Mouse (Mus musculus): ENCODE measurements around the gene 9530003J23Rik. TPM values are rescaled to one million over a fixed set of nuclear protein-coding genes. Genes with fewer than 3 reads are reported as not detected.
A peak's percentile ranks its signal among the peaks of the same experiment; 100 is the strongest.
"Not testable (repeated sequence)": the region's sequence is repeated elsewhere in the genome, so short reads cannot be mapped to it uniquely, and the experiment has no call there.

9530003J23Rik gene
- not detected in 2 replicates for polyA plus RNA-seq (2015; fragmentation: Nextera tagmentation; extraction: Ambion mirVana)

GRCm38 (mm10) chr10:117238603-117239002, at the start of gene 9530003J23Rik:
Gene 9530003J23Rik (minus strand): TSS chr10:117238703.
- 83% methylated on average over 12 of the region's 12 CpGs for WGBS
- Histone ChIP-seq H3K36me3 (ENCODE audit: control insufficient read depth, insufficient read depth, low read length) (no peaks in the 10 kb centered on the region), H3K27me3 (replicated peaks; ENCODE audit: control insufficient read depth, insufficient read depth, low read length) (no peaks in the 10 kb centered on the region), H3K4me2 (ENCODE audit: low read depth, low read length) (no peak within 1 kb of the TSS), H3K4me1 (ENCODE audit: control insufficient read depth, insufficient read depth, low read length) (no peaks in the 10 kb centered on the region), H3K27ac (ENCODE audit: low read length) (no peak within 1 kb of the TSS), H3K9ac (ENCODE audit: low read depth, low read length) (no peak within 1 kb of the TSS), H3K4me3 (ENCODE audit: low read length) (no peak within 1 kb of the TSS), H3K9me3 (ENCODE audit: control insufficient read depth, low read length) (no peaks in the 10 kb centered on the region)
- no peak for ATAC-seq

GRCm38 (mm10) chr10:117287226-117287850, 48.8 kb upstream of the 9530003J23Rik start:
- no peaks in the 10 kb centered on the region for H3K27me3 ChIP-seq (replicated peaks; ENCODE audit: control insufficient read depth, insufficient read depth, low read length)
- H3K36me3 ChIP-seq (ENCODE audit: control insufficient read depth, insufficient read depth, low read length) = no peaks in the 10 kb centered on the region
- ATAC-seq = no peak
- H3K9me3 ChIP-seq (ENCODE audit: control insufficient read depth, low read length) = no peaks in the 10 kb centered on the region
- no peak overlapping the region for H3K4me2 ChIP-seq (ENCODE audit: low read depth, low read length)
- H3K27ac ChIP-seq (ENCODE audit: low read length) = no peak overlapping the region
- WGBS = 73% methylated on average over 3 of the region's 3 CpGs
- no peak overlapping the region for H3K9ac ChIP-seq (ENCODE audit: low read depth, low read length)
- H3K4me1 ChIP-seq (ENCODE audit: control insufficient read depth, insufficient read depth, low read length) = no peaks in the 10 kb centered on the region
- no peak overlapping the region for H3K4me3 ChIP-seq (ENCODE audit: low read length)

DNA sequence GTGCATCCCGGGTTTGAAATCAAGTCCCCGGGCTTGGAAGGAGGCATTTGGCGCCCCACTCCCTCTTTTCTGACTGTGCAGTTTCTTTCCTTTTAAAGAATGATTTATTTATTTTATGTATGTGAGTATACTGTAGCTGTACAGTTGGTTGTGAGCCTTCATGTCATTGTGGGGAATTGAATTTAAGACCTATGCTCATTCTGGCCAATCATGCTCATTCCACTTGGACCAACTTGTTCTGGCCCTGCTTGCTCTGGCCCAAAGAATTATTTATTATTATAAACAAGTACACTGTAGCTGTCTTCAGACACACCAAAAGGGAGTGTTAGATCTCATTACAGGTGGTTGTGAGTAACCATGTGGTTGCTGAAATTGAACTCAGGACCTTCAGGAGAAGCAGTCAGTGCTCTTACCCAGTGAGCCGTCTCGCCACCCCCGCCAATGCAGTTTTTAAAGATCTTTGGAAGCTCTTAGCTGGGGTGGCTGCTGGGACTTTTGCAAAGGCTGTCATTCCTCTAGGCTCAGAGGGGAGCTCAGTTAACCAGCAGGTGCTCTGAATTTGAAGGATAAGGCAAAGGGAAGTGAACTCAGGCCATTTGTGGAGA, 48.0 kb upstream of the 9530003J23Rik start:
- Histone ChIP-seq H3K9me3 (ENCODE audit: control insufficient read depth, low read length) (no peaks in the 10 kb centered on the region), H3K9ac (ENCODE audit: low read depth, low read length) (no peak overlapping the region), H3K27ac (ENCODE audit: low read length) (no peak overlapping the region), H3K4me2 (ENCODE audit: low read depth, low read length) (no peak overlapping the region), H3K27me3 (replicated peaks; ENCODE audit: control insufficient read depth, insufficient read depth, low read length) (no peaks in the 10 kb centered on the region), H3K4me1 (ENCODE audit: control insufficient read depth, insufficient read depth, low read length) (no peaks in the 10 kb centered on the region), H3K4me3 (ENCODE audit: low read length) (no peak overlapping the region), H3K36me3 (ENCODE audit: control insufficient read depth, insufficient read depth, low read length) (no peaks in the 10 kb centered on the region)
- WGBS = 90% methylated on average over 6 of the region's 6 CpGs
- no peak for ATAC-seq

DNA sequence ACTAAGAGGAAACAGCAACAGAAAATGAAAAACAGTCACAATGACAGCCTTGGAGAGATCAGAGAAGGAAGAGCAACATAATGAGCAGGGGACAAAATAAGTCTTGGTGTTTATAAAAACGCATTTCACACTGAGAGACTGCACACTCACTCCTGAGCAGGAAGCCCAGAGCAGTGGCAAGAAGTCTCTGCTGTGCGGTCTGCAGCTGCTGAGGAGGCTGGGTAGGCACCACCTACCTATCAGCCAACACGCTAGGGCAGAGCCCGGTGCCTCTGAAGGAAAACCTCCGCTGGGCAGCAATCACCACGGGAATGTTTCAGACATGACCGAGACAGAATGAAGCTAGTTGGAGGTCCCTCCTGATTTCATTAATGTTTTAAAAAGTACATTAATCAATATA, 47.1 kb upstream of the 9530003J23Rik start:
- H3K36me3 ChIP-seq (ENCODE audit: control insufficient read depth, insufficient read depth, low read length); H3K4me1 ChIP-seq (ENCODE audit: control insufficient read depth, insufficient read depth, low read length); H3K4me3 ChIP-seq (ENCODE audit: low read length); ATAC-seq; H3K4me2 ChIP-seq (ENCODE audit: low read depth, low read length); H3K9ac ChIP-seq (ENCODE audit: low read depth, low read length); H3K27me3 ChIP-seq (replicated peaks; ENCODE audit: control insufficient read depth, insufficient read depth, low read length); H3K9me3 ChIP-seq (ENCODE audit: control insufficient read depth, low read length); H3K27ac ChIP-seq (ENCODE audit: low read length): not testable (repeated sequence)
- 80% methylated on average over 3 of the region's 7 CpGs for WGBS

DNA sequence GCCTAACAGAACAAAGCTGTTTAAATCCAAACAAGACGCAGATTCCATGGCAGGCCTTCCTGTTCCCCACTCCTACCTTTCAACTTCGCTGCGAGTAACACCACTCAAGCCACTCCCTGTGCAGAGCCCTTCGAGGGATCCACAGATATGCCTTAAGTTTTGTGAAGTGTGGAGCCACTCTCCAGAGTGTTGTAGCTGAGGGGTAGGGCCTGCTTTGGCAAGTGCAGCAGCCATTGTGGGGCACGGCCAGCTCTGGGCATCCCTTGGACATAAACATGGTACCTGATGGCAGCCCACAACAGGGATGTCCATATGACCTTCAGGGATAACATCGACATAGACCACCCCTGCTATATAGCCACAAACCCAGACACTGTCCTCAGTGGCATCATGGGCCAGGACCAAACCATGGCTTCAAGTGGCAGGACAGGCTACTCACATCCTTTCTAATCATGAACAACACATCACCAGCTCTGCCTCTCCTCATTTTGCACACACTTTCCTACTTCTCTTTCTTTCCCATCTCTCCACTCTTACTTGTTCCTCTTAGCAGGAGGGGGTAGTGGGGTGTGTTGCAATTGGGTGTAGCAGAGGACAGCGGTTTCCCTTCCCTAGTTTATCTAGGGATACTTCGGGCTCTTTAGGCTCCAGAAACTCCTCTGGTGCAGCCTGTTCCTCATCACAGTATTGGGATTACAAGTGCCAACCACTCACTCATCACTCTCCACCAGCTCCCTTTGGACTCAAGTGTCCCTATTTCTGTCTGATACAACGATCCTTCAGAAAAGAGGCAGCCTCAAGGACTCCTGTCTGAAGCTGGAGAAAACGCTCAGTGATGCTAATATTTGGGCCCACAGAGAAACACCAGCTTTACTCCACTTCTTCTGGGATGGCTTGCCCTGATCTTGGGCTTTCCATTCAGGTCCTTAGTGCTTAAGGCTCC, 46.3 kb upstream of the 9530003J23Rik start:
- H3K4me3 ChIP-seq (ENCODE audit: low read length) = no peak overlapping the region
- no peaks in the 10 kb centered on the region for H3K4me1 ChIP-seq (ENCODE audit: control insufficient read depth, insufficient read depth, low read length)
- H3K9me3 ChIP-seq (ENCODE audit: control insufficient read depth, low read length) = no peaks in the 10 kb centered on the region
- H3K27ac ChIP-seq (ENCODE audit: low read length) = no peak overlapping the region
- H3K9ac ChIP-seq (ENCODE audit: low read depth, low read length) = no peak overlapping the region
- H3K4me2 ChIP-seq (ENCODE audit: low read depth, low read length) = no peak overlapping the region
- no peaks in the 10 kb centered on the region for H3K27me3 ChIP-seq (replicated peaks; ENCODE audit: control insufficient read depth, insufficient read depth, low read length)
- 82% methylated on average over 10 of the region's 10 CpGs for WGBS
- ATAC-seq = no peak
- no peaks in the 10 kb centered on the region for H3K36me3 ChIP-seq (ENCODE audit: control insufficient read depth, insufficient read depth, low read length)

DNA sequence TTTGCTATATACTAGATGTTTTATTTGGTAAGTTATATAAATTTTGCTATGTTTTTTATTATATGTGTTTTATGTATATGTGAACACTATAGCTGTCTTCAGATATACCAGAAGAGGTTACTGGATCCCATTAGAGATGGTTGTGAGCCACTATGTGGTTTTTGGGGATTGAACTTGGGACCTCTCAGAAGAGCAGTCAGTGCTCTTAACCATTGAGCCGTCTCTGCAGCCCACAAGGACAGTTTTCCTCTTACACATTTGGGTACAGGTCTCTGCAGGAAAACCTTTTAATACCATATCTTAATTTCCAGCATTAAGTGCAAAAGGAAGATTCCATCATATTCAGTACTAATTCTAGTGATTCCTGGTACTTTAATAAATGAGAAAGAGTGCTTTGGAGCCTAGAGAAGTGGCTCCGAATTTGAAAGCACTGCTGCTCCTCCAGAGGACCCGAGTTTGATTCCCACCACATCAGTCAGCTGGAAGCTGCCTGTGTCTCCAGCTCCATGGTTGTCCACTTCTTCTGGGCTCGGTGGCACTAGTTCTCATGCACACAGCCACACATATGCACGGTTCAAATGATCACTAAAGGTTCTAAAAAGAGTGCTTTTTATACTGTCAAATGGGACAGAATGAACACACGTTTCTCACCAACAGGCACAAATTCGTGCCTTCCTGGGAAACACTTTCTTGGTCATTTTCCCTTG, 45.5 kb upstream of the 9530003J23Rik start:
- no peak overlapping the region for H3K4me2 ChIP-seq (ENCODE audit: low read depth, low read length)
- H3K9me3 ChIP-seq (ENCODE audit: control insufficient read depth, low read length) = no peaks in the 10 kb centered on the region
- 84% methylated on average over 7 of the region's 7 CpGs for WGBS

GRCm38 (mm10) chr10:117283196-117283595, 44.7 kb upstream of the 9530003J23Rik start:
- H3K4me3 ChIP-seq (ENCODE audit: low read length); H3K9me3 ChIP-seq (ENCODE audit: control insufficient read depth, low read length); H3K27ac ChIP-seq (ENCODE audit: low read length); H3K36me3 ChIP-seq (ENCODE audit: control insufficient read depth, insufficient read depth, low read length); H3K4me1 ChIP-seq (ENCODE audit: control insufficient read depth, insufficient read depth, low read length); ATAC-seq; H3K4me2 ChIP-seq (ENCODE audit: low read depth, low read length); H3K9ac ChIP-seq (ENCODE audit: low read depth, low read length); H3K27me3 ChIP-seq (replicated peaks; ENCODE audit: control insufficient read depth, insufficient read depth, low read length): not testable (repeated sequence)
- WGBS = 91% methylated on average over 4 of the region's 4 CpGs

More for the DNA sequence above, 45.5 kb upstream of the 9530003J23Rik start:
- Histone ChIP-seq H3K27me3 (replicated peaks; ENCODE audit: control insufficient read depth, insufficient read depth, low read length) (no peaks in the 10 kb centered on the region), H3K4me1 (ENCODE audit: control insufficient read depth, insufficient read depth, low read length) (no peaks in the 10 kb centered on the region), H3K36me3 (ENCODE audit: control insufficient read depth, insufficient read depth, low read length) (no peaks in the 10 kb centered on the region), H3K9ac (ENCODE audit: low read depth, low read length) (no peak overlapping the region), H3K27ac (ENCODE audit: low read length) (no peak overlapping the region), H3K4me3 (ENCODE audit: low read length) (no peak overlapping the region)
- ATAC-seq = no peak

DNA sequence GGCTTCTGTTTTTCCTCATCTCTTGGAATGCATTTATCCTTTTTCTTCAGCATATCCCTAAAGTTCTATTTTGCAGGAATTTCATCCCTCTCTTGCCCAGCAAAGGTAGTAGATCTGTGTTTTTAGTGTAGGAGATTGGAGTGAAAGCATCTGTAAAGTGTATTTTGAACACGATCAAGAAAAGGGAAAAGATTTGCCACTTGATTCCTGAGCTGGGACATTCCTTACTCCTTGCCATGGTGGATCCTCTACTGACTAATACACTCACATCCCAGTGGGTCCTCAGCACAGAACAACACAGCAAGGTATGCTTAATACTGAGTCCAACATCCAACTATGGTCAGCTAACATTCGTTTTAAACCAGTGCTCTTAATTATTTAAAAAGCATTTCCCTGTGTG, 44.0 kb upstream of the 9530003J23Rik start:
- no peaks in the 10 kb centered on the region for H3K36me3 ChIP-seq (ENCODE audit: control insufficient read depth, insufficient read depth, low read length)
- no peak overlapping the region for H3K4me2 ChIP-seq (ENCODE audit: low read depth, low read length)
- H3K9me3 ChIP-seq (ENCODE audit: control insufficient read depth, low read length) = no peaks in the 10 kb centered on the region
- H3K9ac ChIP-seq (ENCODE audit: low read depth, low read length) = no peak overlapping the region
- H3K4me3 ChIP-seq (ENCODE audit: low read length) = no peak overlapping the region
- ATAC-seq = no peak
- 55% methylated on average over 2 of the region's 2 CpGs for WGBS
- no peak overlapping the region for H3K27ac ChIP-seq (ENCODE audit: low read length)
- H3K27me3 ChIP-seq (replicated peaks; ENCODE audit: control insufficient read depth, insufficient read depth, low read length) = no peaks in the 10 kb centered on the region
- H3K4me1 ChIP-seq (ENCODE audit: control insufficient read depth, insufficient read depth, low read length) = no peaks in the 10 kb centered on the region

DNA sequence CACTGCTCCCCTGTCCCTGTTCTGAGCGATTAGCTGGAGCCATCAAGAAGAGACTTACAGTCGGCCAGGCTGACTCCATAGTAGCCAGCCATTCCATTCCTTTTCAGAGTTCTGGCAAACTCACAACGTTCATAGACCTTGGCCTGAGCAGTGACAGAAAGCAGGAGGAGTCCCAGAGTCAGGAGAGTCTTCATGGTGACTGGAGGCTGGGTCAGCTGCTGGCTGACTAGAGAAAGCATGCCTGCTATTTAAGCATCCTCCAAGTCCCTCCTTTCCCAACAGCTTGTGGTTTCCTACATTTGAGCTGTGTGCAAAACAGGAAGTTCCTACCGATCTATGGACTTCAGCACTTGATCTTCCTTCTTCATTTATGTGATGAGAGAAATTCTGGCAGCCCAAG, 43.5 kb upstream of the 9530003J23Rik start, which contains the start of gene Lyz2:
Gene Lyz2, minus strand, starts transcription at position 273 of the 400 bp plus-strand sequence.
- peak within 1 kb of the TSS; percentile 1; the same call in 1 of the 2 replicates for H3K4me2 ChIP-seq (ENCODE audit: low read depth, low read length)
- no peaks in the 10 kb centered on the region for H3K36me3 ChIP-seq (ENCODE audit: control insufficient read depth, insufficient read depth, low read length)
- 40% methylated on average over 4 of the region's 4 CpGs for WGBS
- no peaks in the 10 kb centered on the region for H3K9me3 ChIP-seq (ENCODE audit: control insufficient read depth, low read length)
- no peak within 1 kb of the TSS for H3K9ac ChIP-seq (ENCODE audit: low read depth, low read length)
- peak; percentile 60 for ATAC-seq
- H3K27me3 ChIP-seq (replicated peaks; ENCODE audit: control insufficient read depth, insufficient read depth, low read length) = no peaks in the 10 kb centered on the region
- H3K4me3 ChIP-seq (ENCODE audit: low read length) = no peak within 1 kb of the TSS
- peak within 1 kb of the TSS; percentile 2; the same call in 1 of the 2 replicates for H3K27ac ChIP-seq (ENCODE audit: low read length)
- H3K4me1 ChIP-seq (ENCODE audit: control insufficient read depth, insufficient read depth, low read length) = no peaks in the 10 kb centered on the region
